Mouse (Mus musculus) megakaryocyte, embryonic 14.5 days (primary cell): ENCODE measurements at regions not wholly inside any gene's neighbourhood (a gene's known extent, or its start where the extent isn't known, plus 50 kb on each side); places are given as distances from the start of the nearest gene placed in this dataset.

Experiments
- H3K27me3 ChIP-seq: replicated peaks from 2 replicates; pipeline ENCODE3; 2012; ENCODE audit warnings: inconsistent platforms
- H3K36me3 ChIP-seq: replicated peaks from 2 replicates; pipeline ENCODE3; 2012; ENCODE audit warnings: low read length, inconsistent platforms, mixed read lengths
- H3K4me1 ChIP-seq: 2 replicates; pipeline ENCODE4 v1.6.1; 2012; ENCODE audit warnings: inconsistent platforms
- H3K4me3 ChIP-seq: replicated peaks from 2 replicates; pipeline ENCODE3; 2012; ENCODE audit warnings: moderate library complexity, mild to moderate bottlenecking, inconsistent platforms
- H3K9me3 ChIP-seq: 2 replicates; pipeline ENCODE4 v1.6.1; 2012; ENCODE audit warnings: inconsistent platforms
- FLI1 ChIP-seq: IDR thresholded peaks from 2 replicates; pipeline ENCODE4 v1.6.1; 2012; ENCODE audit warnings: low read length, inconsistent platforms, mixed read lengths
- GATA1 ChIP-seq: IDR thresholded peaks from 3 replicates; pipeline ENCODE4 v1.6.1; 2012; ENCODE audit warnings: mixed read lengths, low read length, inconsistent platforms, borderline replicate concordance

GRCm38 (mm10) chr6:106950909-106951308 lies 151.0 kb upstream of the Crbn start:
- no peaks in the 10 kb centered on the region for H3K36me3 ChIP-seq
- TF ChIP-seq GATA1 (no peak), FLI1 (no peak)
- no peaks in the 10 kb centered on the region for H3K27me3 ChIP-seq
- no peak overlapping the region for H3K4me3 ChIP-seq
- no peaks in the 10 kb centered on the region for H3K4me1 ChIP-seq
- H3K9me3 ChIP-seq, result no peaks in the 10 kb centered on the region

- Histone ChIP-seq H3K4me1 (no peaks in the 10 kb centered on the region; the same call in 1 of the 2 replicates), H3K9me3 (no peaks in the 10 kb centered on the region), H3K36me3 (no peaks in the 10 kb centered on the region), H3K4me3 (no peak overlapping the region), H3K27me3 (no peaks in the 10 kb centered on the region)
- TF ChIP-seq FLI1 (no peak), GATA1 (no peak)
Observed at GRCm38 (mm10) chr6:106961320-106961719, 161.4 kb upstream of the Crbn start.

- TF ChIP-seq FLI1 (no peak), GATA1 (no peak)
- Histone ChIP-seq H3K36me3 (no peaks in the 10 kb centered on the region), H3K4me1 (no peaks in the 10 kb centered on the region; the same call in 1 of the 2 replicates), H3K4me3 (no peak overlapping the region), H3K9me3 (no peaks in the 10 kb centered on the region), H3K27me3 (no peaks in the 10 kb centered on the region)
Observed at GRCm38 (mm10) chr6:106964337-106964736, 164.5 kb upstream of the Crbn start.

- Histone ChIP-seq H3K27me3 (no peaks in the 10 kb centered on the region), H3K4me1 (peaks cover 23% of the 10 kb centered on the region; the same call in 1 of the 2 replicates), H3K9me3 (0 out of 2 replicates have a peak, but pooled peaks cover 3% of the 10 kb centered on the region), H3K4me3 (no peak overlapping the region), H3K36me3 (no peaks in the 10 kb centered on the region)
- TF ChIP-seq GATA1, result no peak
Observed at GRCm38 (mm10) chr6:106975439-106975838, 175.6 kb upstream of the Crbn start.

GRCm38 (mm10) chr6:106978721-106979120 lies 178.8 kb upstream of the Crbn start:
- H3K9me3 ChIP-seq, result 0 out of 2 replicates have a peak, but pooled peaks cover 3% of the 10 kb centered on the region
- no peak overlapping the region for H3K4me3 ChIP-seq
- TF ChIP-seq FLI1, result no peak
- no peak for TF ChIP-seq GATA1
- H3K4me1 ChIP-seq, result peaks cover 32% of the 10 kb centered on the region
- no peaks in the 10 kb centered on the region for H3K36me3 ChIP-seq
- H3K27me3 ChIP-seq, result no peaks in the 10 kb centered on the region

DNA sequence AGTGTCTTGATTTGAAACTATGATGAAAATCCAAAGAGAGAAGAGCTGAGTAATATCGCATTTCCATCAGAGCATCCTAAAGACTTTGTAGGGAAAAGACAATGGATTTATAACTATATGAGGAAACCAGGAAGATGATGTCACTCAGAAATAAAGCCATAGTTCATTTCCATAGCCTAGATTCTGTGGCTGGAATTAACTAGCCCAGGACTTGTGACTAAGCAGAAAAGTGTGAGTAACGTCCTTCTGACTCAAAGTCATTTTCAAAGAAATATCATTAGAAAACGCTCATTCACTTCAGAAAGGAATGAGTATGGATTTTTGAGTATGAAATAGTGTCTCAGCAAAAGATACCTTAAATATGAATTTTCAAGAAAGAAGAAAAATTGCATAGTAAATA lies 179.9 kb upstream of the Crbn start:
- Histone ChIP-seq H3K4me3 (no peak overlapping the region), H3K27me3 (no peaks in the 10 kb centered on the region), H3K36me3 (no peaks in the 10 kb centered on the region), H3K9me3 (peaks cover 6% of the 10 kb centered on the region; the same call in 1 of the 2 replicates), H3K4me1 (peaks cover 42% of the 10 kb centered on the region)
- TF ChIP-seq FLI1, result no peak
- no peak for TF ChIP-seq GATA1

DNA sequence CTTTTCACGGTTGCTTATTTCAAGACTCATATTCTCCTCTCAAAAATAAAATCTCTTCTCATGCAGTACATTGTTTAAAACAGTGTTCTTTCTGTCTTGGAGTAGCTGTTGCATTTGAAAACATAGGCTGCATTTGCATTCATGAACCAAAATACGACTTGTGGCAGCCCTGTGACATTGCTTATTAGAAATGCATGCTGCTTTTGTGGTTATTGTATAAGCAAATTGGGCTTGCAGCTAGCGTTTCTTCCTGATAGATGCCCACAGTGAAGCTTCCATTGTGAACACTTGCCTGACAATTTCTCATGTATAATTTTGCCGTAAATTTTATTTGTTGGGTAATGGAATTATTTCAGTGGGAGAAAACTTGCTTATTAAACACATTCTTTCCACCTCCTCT lies 180.3 kb upstream of the Crbn start:
- peaks cover 46% of the 10 kb centered on the region for H3K4me1 ChIP-seq
- no peak for TF ChIP-seq GATA1
- no peak for TF ChIP-seq FLI1
- H3K36me3 ChIP-seq, result no peaks in the 10 kb centered on the region
- H3K27me3 ChIP-seq, result no peaks in the 10 kb centered on the region
- H3K4me3 ChIP-seq, result no peak overlapping the region
- peaks cover 4% of the 10 kb centered on the region; the same call in 1 of the 2 replicates for H3K9me3 ChIP-seq

- peaks cover 4% of the 10 kb centered on the region; the same call in 1 of the 2 replicates for H3K9me3 ChIP-seq
- H3K27me3 ChIP-seq, result no peaks in the 10 kb centered on the region
- H3K4me3 ChIP-seq, result no peak overlapping the region
- no peaks in the 10 kb centered on the region for H3K36me3 ChIP-seq
- peaks cover 55% of the 10 kb centered on the region for H3K4me1 ChIP-seq
- TF ChIP-seq GATA1, result no peak; the same call in 2 of the 3 replicates
- TF ChIP-seq FLI1, result no peak
Observed at GRCm38 (mm10) chr6:106981232-106981631, 181.4 kb upstream of the Crbn start.

DNA sequence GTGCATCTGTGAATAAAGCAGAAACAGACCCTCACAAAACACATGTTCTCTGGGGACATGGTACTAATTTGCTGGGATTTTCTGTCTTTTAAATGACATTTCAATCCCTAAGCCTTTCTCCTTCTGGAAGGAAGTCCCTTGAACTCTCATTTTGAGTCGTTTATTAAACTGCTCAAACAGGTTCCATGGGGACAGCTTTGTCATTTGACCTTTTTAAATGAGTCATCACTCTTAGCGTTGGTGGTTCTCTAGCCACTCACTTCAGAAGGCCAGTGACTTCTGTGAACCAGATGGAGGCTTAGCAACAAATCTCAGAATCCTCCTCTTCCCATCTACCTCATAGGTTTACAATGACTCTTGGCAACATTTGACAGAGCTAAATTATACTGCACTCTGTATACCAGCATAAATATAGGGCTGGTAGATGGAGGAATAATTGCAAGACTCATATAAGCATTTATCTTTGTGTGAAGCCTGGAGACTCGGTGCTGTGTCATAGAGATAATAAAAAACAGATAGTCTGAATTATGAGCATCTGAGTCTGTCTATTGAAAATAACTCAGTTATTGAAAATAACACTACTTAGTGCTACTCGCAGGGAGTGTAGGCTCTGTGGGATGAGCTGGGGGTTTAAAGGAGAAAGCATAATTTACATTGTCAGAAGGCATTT lies 185.4 kb upstream of the Crbn start:
- Histone ChIP-seq H3K36me3 (no peaks in the 10 kb centered on the region), H3K4me3 (no peak overlapping the region), H3K9me3 (peaks cover 4% of the 10 kb centered on the region; the same call in 1 of the 2 replicates), H3K27me3 (no peaks in the 10 kb centered on the region), H3K4me1 (peaks cover 43% of the 10 kb centered on the region)
- TF ChIP-seq GATA1 (no peak), FLI1 (no peak)

DNA sequence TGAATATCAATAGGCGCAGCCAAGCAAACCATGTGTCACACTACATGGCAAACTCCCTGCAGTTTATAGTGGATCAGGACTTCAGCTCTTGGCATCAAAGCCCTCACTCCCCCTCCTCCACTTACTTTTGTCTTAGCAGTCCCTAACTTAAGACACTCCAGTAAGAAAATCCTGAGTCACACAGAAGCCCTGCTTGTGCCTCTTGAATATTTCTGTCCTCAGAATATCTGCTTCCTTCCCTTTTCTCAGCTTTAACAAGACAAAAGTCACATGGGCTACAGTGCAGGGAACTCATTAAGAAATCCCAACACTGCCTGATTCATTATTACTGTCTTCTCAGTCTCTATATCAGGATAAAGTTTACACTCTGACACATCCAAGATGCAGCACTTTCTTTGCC lies 191.7 kb upstream of the Crbn start:
- Histone ChIP-seq H3K4me1 (peaks cover 42% of the 10 kb centered on the region), H3K4me3 (peak overlapping the region; percentile 30), H3K36me3 (no peaks in the 10 kb centered on the region), H3K27me3 (no peaks in the 10 kb centered on the region), H3K9me3 (no peaks in the 10 kb centered on the region)
- no peak for TF ChIP-seq FLI1
- no peak for TF ChIP-seq GATA1
